Comparison of ENCODE assay signal across 26 mouse cellular contexts in genomic region chr14:101594001-101594400, GRCm38 (mm10). TPM values are rescaled to one million over a fixed set of nuclear protein-coding genes. Genes with fewer than 3 reads are reported as not detected.
DNase-seq lines count a peak whose midpoint lies in the region; ATAC-seq and TF ChIP-seq lines count a peak whose summit lies in the region.
"Had no signal": no experiment of that assay in that cellular context is flagged by ENCODE, and none has a peak within 500 bp of the region (broad histone marks: within the 10 kb centered on the region; RNA-seq: fewer than 3 reads in every experiment).

No protein-coding gene starts in this region.

- H3K4me3 ChIP-seq in kidney, embryonic 15.5 days (replicated peaks): no peak overlapping the region
- H3K4me3 ChIP-seq in bone marrow macrophage, adult 2 months (ENCODE audit: insufficient read depth, low read length): no peak overlapping the region
- H3K4me3 ChIP-seq in macrophage (ENCODE audit: inconsistent target): no peak overlapping the region
- no peak overlapping the region for H3K4me3 ChIP-seq in hindbrain, embryonic 16.5 days (ENCODE audit: low read length)
- H3K4me3 ChIP-seq: forebrain, embryonic 10.5 days; gastrocnemius, adult 2 months; heart, embryonic 12.5 days; heart, embryonic 15.5 days; intestine, embryonic 15.5 days had no signal

- no peak overlapping the region for H3K4me2 ChIP-seq in kidney, embryonic 15.5 days
- no peak overlapping the region for H3K4me2 ChIP-seq in hindbrain, embryonic 16.5 days (ENCODE audit: low read length)
- H3K4me2 ChIP-seq: heart, embryonic 12.5 days; heart, embryonic 15.5 days; hindbrain, embryonic 14.5 days; intestine, embryonic 15.5 days had no signal

- no peak overlapping the region for H3K27ac ChIP-seq in kidney, embryonic 15.5 days
- peak overlapping the region; percentile 58 for H3K27ac ChIP-seq in bone marrow macrophage, adult 2 months (ENCODE audit: insufficient read depth, low read depth, low read length)
- peak overlapping the region; percentile 54 for H3K27ac ChIP-seq in macrophage
- no peak overlapping the region for H3K27ac ChIP-seq in hindbrain, embryonic 16.5 days (ENCODE audit: low read depth, low read length)
- H3K27ac ChIP-seq: forebrain, embryonic 10.5 days; gastrocnemius, adult 2 months; heart, embryonic 15.5 days; hindbrain, embryonic 14.5 days; intestine, embryonic 15.5 days had no signal

- peaks cover 10% of the 10 kb centered on the region; the same call in 1 of the 2 replicates for H3K4me1 ChIP-seq in kidney, embryonic 15.5 days
- H3K4me1 ChIP-seq in bone marrow macrophage, adult 2 months (ENCODE audit: control insufficient read depth, insufficient read depth, low read length): peaks cover 24% of the 10 kb centered on the region
- no peaks in the 10 kb centered on the region for H3K4me1 ChIP-seq in hindbrain, embryonic 16.5 days (ENCODE audit: control insufficient read depth, insufficient read depth, low read depth, low read length)
- H3K4me1 ChIP-seq: forebrain, embryonic 10.5 days; intestine, embryonic 15.5 days had no signal

- H3K9me3 ChIP-seq in kidney, embryonic 15.5 days (replicated peaks): no peaks in the 10 kb centered on the region
- H3K9me3 ChIP-seq in hindbrain, embryonic 16.5 days (ENCODE audit: control insufficient read depth, low read length): no peaks in the 10 kb centered on the region
- H3K9me3 ChIP-seq: forebrain, embryonic 10.5 days; heart, embryonic 15.5 days; intestine, embryonic 15.5 days had no signal

- TF ChIP-seq CTCF in bone marrow macrophage, adult 2 months (IDR thresholded peaks at IDR 0.05; ENCODE audit: low read depth, low read length): no peak

- H3K9ac ChIP-seq in kidney, embryonic 15.5 days: no peak overlapping the region
- no peak overlapping the region for H3K9ac ChIP-seq in hindbrain, embryonic 16.5 days (ENCODE audit: low read depth, low read length)
- H3K9ac ChIP-seq: forebrain, postnatal 0 days; heart, embryonic 12.5 days; heart, embryonic 15.5 days; hindbrain, embryonic 14.5 days; intestine, embryonic 15.5 days had no signal

- DNase-seq in kidney, postnatal 36 days: no peak
- DNase-seq in CD4-positive helper T cell, adult 2 months (ENCODE audit: low read depth, low spot score): peak; percentile 20
- DNase-seq in natural killer cell, adult 2 months (ENCODE audit: low spot score in 2 of 2): no peak
- DNase-seq: B cell, adult 2 months; cerebellum, adult 18-20 months; cerebellum, adult 9-10 months; cerebellum, postnatal 14 days; forebrain, postnatal 0 days; gastrocnemius, adult 2 months; gastrocnemius, postnatal 14 days; heart, adult 18-20 months; heart, postnatal 10 days; heart, postnatal 4 days had no signal

- 41% methylated on average over 5 of the region's 5 CpGs for WGBS in kidney, embryonic 15.5 days
- 83% methylated on average over 5 of the region's 5 CpGs for WGBS in macrophage (ENCODE audit: missing documents)
- WGBS in hindbrain, embryonic 16.5 days: 81% methylated on average over 5 of the region's 5 CpGs

- H3K27me3 ChIP-seq in kidney, embryonic 15.5 days: no peaks in the 10 kb centered on the region
- H3K27me3 ChIP-seq in hindbrain, embryonic 16.5 days (replicated peaks; ENCODE audit: control insufficient read depth, insufficient read depth, low read length): no peaks in the 10 kb centered on the region
- H3K27me3 ChIP-seq: heart, embryonic 12.5 days; heart, embryonic 15.5 days; intestine, embryonic 15.5 days had no signal

- H3K79me2 ChIP-seq in macrophage (ENCODE audit: inconsistent target): peaks cover 42% of the 10 kb centered on the region; the same call in 1 of the 2 replicates

- ATAC-seq in kidney, embryonic 15.5 days (replicated peaks; ENCODE audit: low FRiP score): peak; percentile 80
- no peak for ATAC-seq in hindbrain, embryonic 16.5 days
- ATAC-seq: activated CD4-positive, CD25-positive, alpha-beta regulatory T cell, adult 4 months; CD4-positive, CD25-positive, alpha-beta regulatory T cell, adult 4 months; forebrain, embryonic 14.5 days; forebrain, postnatal 0 days; intestine, embryonic 15.5 days had no signal

- H3K36me3 ChIP-seq in kidney, embryonic 15.5 days: no peaks in the 10 kb centered on the region
- H3K36me3 ChIP-seq in macrophage (ENCODE audit: inconsistent target): no peaks in the 10 kb centered on the region
- no peaks in the 10 kb centered on the region for H3K36me3 ChIP-seq in hindbrain, embryonic 16.5 days (ENCODE audit: control insufficient read depth, insufficient read depth, low read length)
- H3K36me3 ChIP-seq: forebrain, embryonic 10.5 days; heart, embryonic 15.5 days; intestine, embryonic 15.5 days had no signal

- TF ChIP-seq POLR2A in bone marrow macrophage, adult 2 months (IDR thresholded peaks at IDR 0.05; ENCODE audit: borderline replicate concordance, low read depth, low read length): no peak

RNA-seq across cellular contexts. Expression of gene Tbc1d4, which starts 15.0 kb away (rescaled TPM):
- polyA plus RNA-seq in kidney, embryonic 15.5 days (2015; fragmentation: Nextera tagmentation; extraction: Ambion mirVana): 20.1 and 20.4 TPM in 2 replicates
- 17.2 and 18.4 TPM in 2 replicates for polyA plus RNA-seq in bone marrow macrophage, adult 2 months (2012; ENCODE audit: insufficient read depth, insufficient read length, missing spikeins)
- 100 to 1,000 TPM in 21 of 26 experiments, 10 to 100 TPM in 5; 31.8 to 306 (median 175) TPM for total RNA-seq in macrophage (2018; cell fraction: chromatin; rRNA removed)
- 10 to 100 TPM; 23.9 to 91.8 (median 57.2) TPM for total RNA-seq in macrophage (2018; cell fraction: cytosol; rRNA removed)
- 100 to 1,000 TPM in 16 of 26 experiments, 10 to 100 TPM in 10; 30.6 to 244 (median 116) TPM for total RNA-seq in macrophage (2018; cell fraction: nucleus; rRNA removed)
- 24.4 to 64.0 TPM (median 53.8 TPM) in 3 replicates for polyA plus RNA-seq in macrophage (2018)
- 9.3 and 10.8 TPM in 2 replicates for polyA plus RNA-seq in hindbrain, embryonic 16.5 days (2015; fragmentation: Nextera tagmentation; extraction: Ambion mirVana)
- total RNA-seq: MEL had no signal

RNA-seq across cellular contexts. Expression of gene Commd6, which starts 46.5 kb away (rescaled TPM):
- 93.3 and 107 TPM in 2 replicates for polyA plus RNA-seq in kidney, embryonic 15.5 days (2015; fragmentation: Nextera tagmentation; extraction: Ambion mirVana)
- polyA plus RNA-seq in bone marrow macrophage, adult 2 months (2012; ENCODE audit: insufficient read depth, insufficient read length, missing spikeins): 50.4 and 56.2 TPM in 2 replicates
- total RNA-seq in macrophage (2018; cell fraction: chromatin; rRNA removed): 10 to 100 TPM in 11 of 26 experiments, 1 to 10 TPM in 15; 2.6 to 21.3 (median 8.9) TPM
- total RNA-seq in macrophage (2018; cell fraction: cytosol; rRNA removed): 10 to 100 TPM; 31.7 to 55.6 (median 43.0) TPM
- total RNA-seq in macrophage (2018; cell fraction: nucleus; rRNA removed): 10 to 100 TPM in 20 of 26 experiments, 1 to 10 TPM in 6; 4.7 to 27.0 (median 12.8) TPM
- 40.0 to 53.5 TPM (median 44.4 TPM) in 3 replicates for polyA plus RNA-seq in macrophage (2018)
- 77.9 and 95.2 TPM in 2 replicates for polyA plus RNA-seq in hindbrain, embryonic 16.5 days (2015; fragmentation: Nextera tagmentation; extraction: Ambion mirVana)

RNA-seq across cellular contexts. Expression of gene Uchl3, which starts 59.8 kb away (rescaled TPM):
- 143 and 152 TPM in 2 replicates for polyA plus RNA-seq in kidney, embryonic 15.5 days (2015; fragmentation: Nextera tagmentation; extraction: Ambion mirVana)
- polyA plus RNA-seq in bone marrow macrophage, adult 2 months (2012; ENCODE audit: insufficient read depth, insufficient read length, missing spikeins): 27.3 and 33.3 TPM in 2 replicates
- 10 to 100 TPM in 7 of 26 experiments, 1 to 10 TPM in 17, under 1 TPM in 2; 0.68 to 19.2 (median 7.5) TPM for total RNA-seq in macrophage (2018; cell fraction: chromatin; rRNA removed)
- total RNA-seq in macrophage (2018; cell fraction: cytosol; rRNA removed): 10 to 100 TPM; 14.8 to 30.2 (median 19.8) TPM
- total RNA-seq in macrophage (2018; cell fraction: nucleus; rRNA removed): 10 to 100 TPM in 8 of 26 experiments, 1 to 10 TPM in 18; 1.5 to 24.0 (median 5.2) TPM
- 19.8 to 50.9 TPM (median 43.5 TPM) in 3 replicates for polyA plus RNA-seq in macrophage (2018)
- 243 and 258 TPM in 2 replicates for polyA plus RNA-seq in hindbrain, embryonic 16.5 days (2015; fragmentation: Nextera tagmentation; extraction: Ambion mirVana)

Comparison
In these comparisons a context has a peak if more than half of its experiments do, and no peak if none do; other contexts are left out.
1. H3K27ac ChIP-seq: peak in bone marrow macrophage, adult 2 months (single experiment) and macrophage (single experiment); none in kidney, embryonic 15.5 days (single experiment) and hindbrain, embryonic 16.5 days (single experiment).